Mouse (Mus musculus): ENCODE results near the gene Usp25.

The Usp25 gene

DNA sequence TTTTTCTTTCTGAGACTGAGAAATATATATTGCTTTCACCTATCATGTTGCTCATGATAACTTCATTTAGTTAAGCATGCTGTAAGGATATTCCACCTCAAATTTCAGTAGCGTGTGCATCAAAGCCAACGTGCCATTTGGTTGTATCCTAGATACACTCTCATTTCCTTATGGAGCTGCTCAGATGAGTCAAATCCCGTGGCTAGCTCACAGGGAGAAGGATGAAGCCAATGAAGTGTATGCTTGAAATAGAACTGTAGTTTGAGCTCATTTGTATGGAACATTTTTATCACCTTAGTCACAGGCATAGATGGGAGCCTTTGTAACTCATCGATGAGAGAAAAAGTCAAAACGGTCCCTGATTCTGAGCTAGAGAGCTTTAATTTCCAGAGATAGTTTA lies 20.8 kb downstream of the Usp25 start:
- DNase-seq (ENCODE audit: low spot score in 2 of 2): no peak

DNA sequence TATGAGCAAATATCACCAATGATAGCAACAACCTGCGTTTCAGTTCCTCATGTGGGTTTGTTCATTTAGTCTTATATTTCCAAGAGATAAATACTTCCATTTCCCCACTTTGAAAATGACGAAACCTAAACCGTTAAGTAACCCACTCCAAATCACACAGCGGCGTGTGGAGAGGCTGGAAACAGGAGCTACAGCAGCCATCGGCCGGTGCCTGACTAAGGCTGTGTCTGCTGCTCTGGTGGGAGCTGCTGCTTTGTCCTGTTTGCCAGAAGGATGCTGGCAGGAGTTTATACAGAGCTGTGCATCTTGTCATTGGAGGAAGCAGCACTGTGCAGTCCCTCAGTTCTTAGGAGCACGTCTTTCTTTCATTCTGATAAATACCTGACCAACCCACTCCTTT lies 21.2 kb downstream of the Usp25 start:
- DNase-seq (ENCODE audit: low spot score in 2 of 2): no peak

DNA sequence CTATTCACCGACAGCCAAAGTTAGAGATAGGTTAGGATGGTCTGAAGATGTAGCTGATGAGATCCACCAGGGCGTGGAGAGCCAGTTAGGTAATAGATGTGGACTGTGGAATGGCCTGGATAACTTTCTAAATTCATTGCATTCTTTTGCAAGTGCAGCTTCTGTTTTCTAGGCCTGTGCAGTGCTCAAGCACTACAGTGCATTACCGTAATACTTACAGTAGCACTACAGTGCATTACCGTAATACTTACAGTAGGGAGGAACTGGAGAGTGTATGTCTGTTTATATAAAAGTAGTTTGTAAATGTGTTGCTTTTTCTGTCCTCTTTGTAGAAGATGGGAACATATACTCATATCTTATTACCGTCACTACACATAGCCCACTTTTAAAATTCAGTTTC lies 28.1 kb downstream of the Usp25 start:
- DNase-seq (ENCODE audit: low spot score in 2 of 2): no peak

DNA sequence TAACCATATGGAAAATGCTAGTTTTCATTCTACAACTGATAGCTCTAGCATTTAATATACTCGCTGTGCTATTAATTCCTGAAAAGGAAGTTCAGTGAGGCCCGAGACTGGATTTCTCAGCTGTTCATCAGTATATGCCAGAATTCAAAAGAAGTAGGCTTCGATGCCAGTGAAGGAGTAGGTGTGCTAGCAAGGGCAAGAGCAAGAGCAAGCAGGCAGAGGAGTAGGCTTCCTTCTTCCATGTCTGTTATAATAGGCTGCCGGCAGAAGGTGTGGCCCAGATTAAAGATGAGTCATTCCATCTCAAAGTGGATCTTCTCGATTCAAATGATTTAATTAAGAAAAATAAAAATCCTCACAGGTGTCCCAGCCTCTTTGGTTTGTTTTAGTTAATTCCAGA lies 30.0 kb downstream of the Usp25 start:
- no peak for DNase-seq (ENCODE audit: low spot score in 2 of 2)

DNA sequence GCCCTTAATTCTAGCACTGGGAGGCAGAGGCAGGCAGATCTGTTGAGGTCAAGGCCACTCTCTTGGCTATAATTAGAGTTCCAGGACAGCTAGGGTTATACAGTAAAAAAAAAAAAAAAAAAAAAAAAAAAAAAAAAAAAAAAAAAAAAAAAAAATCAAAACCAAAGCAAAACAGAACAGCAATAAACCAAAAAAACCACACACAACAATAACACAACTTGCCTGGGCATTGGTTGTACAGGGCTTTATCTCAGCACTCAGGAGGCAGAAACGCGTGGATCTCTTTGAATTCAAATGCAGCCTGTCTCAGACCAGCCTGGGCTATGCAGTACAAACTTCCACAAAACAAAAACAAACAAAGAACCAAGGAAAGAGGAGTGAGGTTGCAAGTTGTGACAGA lies 40.7 kb downstream of the Usp25 start:
- DNase-seq (ENCODE audit: low spot score in 2 of 2): no peak

DNA sequence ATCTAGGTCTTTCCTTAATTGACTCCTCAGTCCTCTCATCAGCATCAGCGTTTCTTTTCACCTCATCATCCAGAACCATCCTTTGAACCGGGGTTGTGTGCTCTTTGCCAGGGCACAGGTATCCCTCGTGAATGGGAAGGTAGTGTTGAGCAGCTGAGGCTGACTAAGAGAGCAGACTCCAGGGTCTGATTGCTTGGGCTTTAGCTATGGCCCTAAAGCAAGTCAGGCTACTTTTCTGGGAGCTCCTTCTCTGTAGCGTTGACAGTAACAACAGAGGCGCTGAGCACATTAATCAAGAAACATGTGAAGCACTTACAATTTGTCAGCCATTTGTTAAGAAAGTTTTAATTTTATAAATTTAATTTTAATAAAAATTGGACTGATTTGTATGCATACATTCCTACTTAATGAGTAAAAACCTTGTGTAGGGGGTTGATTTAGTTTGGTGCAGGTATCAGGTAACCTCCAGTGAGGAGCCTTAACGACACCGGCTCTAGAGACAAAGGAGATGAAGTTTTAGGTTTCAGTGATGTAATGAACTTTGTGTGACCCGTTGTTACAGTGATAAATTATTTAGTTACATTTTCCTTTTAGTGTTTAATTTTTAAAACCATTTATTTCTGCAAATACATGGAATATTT lies 42.1 kb downstream of the Usp25 start:
- no peak for DNase-seq (ENCODE audit: low spot score in 2 of 2)

DNA sequence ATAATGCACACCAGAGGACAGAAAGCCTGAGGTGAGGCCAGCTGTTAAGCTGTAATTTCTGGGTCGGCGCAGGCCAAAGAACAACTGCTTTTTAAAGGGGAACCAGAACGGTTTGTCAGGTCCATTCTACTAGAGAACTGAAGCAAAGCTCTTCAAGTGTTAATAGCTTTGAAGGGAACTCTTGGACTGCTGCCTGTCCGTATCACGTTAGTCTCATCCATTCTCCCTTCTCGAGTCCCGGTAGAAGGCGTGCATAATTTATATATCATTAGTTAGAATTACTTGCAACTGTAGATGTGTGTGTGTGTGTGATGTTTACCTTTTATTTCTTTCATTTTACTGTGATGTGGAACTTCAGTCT lies 42.6 kb downstream of the Usp25 start:
- no peak for DNase-seq (ENCODE audit: low spot score in 2 of 2)

DNA sequence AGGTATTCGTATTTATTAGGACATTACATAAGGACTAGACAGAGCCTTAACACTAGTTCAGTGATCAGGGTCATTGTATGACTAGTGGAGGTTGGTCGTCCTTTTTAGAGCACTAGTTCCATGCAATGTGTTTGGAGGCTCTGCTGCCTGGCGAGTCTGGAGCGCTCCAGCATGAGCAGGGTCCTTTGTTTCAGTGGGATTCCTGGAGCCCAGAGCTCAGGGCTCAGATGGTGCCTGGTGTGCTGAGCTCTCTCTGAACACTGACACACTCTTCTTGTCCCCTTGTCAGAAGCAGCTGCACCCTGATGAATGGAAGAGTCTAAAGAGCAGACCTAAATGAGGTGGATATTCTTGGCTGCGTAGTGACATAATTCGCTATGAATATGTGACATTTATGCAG lies 45.1 kb downstream of the Usp25 start:
- no peak for DNase-seq (ENCODE audit: low spot score in 2 of 2)

DNA sequence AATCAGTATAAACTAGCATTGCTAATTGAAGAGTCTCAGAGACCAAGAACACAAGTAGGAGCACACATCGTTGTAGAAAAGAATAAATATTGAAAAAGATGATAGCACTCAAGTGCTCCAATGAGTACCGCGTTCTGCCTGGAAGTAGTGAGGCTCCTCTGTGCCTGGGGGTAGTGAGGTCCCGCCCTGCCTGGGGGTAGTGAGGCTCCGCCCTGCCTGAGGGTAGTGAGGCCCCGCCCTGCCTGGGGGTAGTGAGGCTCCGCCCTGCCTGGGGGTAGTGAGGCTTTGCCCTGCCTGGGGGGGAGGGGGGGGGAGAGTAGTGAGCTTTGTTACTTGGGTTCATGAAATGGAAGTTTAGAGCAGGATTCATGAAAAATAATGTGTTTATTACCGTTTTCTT lies 46.7 kb downstream of the Usp25 start:
- DNase-seq (ENCODE audit: low spot score in 2 of 2): peak in 1 of 2 experiments; percentile 14

DNA sequence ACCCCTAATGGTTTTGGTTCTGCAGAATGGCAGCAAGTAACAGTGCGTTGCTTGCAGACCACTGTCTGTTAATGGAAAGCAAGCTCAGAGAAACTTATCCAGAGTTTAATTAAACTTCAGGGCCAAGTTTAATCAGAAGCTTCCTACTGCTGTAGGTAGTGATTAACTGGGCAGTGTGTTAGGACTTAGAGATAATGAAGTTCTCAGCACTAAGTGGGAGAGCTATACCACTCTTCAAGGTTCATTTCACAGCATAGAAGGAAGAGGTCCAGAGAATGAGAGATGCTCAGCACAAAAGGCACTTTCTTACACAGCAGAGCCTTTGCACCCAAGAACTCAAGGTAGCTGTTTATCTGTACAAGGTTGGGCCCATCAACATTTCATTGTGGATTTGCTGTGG lies 50.4 kb downstream of the Usp25 start:
- DNase-seq (ENCODE audit: low spot score in 2 of 2): no peak

DNA sequence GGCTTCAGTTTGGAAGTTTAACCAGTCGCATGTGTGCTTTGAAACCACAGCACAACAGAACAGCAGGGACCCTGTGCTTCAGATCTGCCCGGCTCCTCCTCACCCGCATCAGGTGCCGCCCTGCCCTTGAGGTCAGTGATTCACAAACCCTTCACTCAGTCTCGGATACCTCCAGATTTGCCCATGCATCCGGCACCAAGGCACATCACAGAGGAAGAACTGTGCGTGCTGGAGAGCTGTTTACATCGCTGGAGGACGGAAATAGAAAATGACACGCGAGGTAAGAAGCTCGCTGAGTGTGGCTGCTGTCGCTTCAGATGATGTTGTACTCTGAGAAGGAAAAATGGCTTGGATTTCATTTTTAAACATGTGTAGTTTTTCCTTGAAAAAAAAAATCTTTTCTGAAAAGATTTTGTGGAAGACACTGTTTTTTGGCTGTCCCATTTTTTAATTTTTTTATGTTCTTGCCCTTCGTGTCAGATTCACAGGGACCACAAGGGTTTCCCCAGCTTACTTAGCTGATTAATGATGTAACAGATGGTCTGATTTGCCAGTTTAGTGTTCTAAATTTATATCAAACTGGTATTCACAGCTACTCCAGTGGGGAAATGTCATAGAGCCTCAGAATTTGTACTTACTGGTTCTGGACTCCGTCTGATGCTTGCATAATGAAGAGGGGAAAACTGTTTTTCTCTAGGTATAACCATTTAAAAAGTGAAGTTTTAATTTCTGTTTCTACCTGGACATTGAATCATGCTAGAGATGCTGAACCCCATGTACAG lies 63.6 kb downstream of the Usp25 start:
- no peak for DNase-seq (ENCODE audit: low spot score in 2 of 2)

DNA sequence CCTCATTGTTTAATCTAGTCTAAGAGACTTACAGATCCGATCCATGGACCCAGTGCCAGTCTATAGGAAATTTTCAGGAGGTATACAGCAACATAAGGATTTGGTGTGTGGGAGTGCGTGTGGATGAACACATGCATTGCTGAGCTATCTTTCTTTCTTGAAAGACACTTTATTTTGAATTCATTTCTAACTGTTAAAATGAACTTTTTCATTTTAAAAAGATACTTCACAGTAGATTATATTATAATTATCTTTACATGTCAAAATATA lies 64.2 kb downstream of the Usp25 start:
- no peak for DNase-seq (ENCODE audit: low spot score in 2 of 2)

DNA sequence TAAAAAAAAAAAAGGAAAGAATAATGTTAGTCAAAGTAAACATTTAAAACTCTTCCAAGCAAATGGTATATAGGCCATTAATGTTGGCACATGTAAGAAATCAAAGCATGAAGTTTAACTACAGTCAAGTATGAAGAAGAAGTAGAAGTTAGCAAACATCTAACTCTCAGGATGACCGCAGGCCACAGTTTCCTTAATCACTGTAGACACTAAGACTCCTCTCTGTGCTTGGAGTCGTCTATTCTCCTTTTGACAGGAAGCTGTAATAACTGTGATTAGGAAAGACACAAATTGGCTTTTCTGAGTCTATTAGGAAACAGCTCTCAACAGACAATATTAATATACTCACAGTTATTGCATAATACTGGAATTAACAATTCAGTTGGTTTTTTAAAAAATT lies 70.6 kb downstream of the Usp25 start:
- no peak for DNase-seq (ENCODE audit: low spot score in 2 of 2)

DNA sequence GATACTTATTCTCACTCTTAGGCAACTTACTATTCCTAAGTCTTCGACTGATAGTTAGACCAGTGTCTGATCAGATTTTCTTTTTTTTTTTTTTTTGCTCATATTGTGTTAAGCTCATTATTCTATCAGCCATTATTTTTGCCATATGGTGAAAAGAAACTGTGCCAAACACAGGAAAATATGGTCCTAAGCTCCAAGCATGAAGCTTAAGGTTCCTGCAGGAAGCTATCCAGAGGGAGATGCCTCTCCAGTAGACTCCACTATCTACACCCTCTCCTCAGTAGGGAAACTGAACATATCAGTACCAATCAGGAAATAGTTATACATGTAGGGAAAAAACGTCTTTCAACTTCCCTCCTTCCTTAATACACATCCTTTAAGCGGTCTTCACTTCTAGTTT lies 76.3 kb downstream of the Usp25 start:
- DNase-seq (ENCODE audit: low spot score in 2 of 2): no peak

DNA sequence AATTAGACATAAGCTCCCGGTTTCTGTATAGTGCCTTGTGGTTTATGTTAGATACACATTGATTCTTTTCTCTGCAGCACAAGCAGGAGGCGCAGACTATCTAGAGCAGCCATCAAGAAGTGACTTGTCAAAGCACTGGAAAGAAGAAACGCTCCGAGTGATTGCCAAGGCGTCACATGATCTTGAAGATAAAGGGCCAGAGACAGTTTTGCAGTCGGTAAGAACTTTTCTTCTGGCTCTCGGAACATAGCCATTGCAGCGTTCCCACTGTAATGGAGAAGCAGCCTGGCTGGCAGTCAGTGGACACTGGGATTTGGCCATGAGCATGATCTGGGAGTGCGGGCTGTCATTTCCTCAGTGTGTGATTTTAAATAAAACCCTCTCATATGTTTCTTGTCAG lies 80.0 kb downstream of the Usp25 start:
- peak; percentile 16 for DNase-seq (ENCODE audit: low spot score in 2 of 2)

DNA sequence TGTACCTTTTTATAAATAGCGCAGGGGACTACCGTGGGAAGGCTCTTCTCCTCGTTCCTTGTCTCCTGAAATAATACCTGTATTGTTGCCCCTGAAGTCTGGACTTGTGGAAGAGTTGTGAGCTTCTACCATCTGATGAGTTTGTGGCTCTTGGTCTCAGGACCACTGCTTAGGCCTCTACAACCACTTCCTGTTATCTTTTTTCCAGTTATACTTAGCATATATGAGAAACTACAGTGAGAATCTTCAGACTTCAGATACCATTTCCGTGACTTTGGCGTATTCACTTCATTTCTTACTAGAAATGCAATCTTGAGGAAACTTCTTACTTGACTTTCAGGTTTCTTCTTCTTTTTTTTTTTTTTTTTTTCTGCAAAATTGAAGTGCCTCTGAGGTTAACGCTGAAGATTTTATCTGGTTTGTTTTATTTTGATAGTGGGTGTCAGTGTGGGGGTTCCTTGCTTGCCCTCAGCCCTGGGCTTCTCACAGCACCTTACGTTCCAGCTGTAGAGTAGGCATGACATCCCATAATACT lies 81.6 kb downstream of the Usp25 start:
- DNase-seq (ENCODE audit: low spot score in 2 of 2): no peak

DNA sequence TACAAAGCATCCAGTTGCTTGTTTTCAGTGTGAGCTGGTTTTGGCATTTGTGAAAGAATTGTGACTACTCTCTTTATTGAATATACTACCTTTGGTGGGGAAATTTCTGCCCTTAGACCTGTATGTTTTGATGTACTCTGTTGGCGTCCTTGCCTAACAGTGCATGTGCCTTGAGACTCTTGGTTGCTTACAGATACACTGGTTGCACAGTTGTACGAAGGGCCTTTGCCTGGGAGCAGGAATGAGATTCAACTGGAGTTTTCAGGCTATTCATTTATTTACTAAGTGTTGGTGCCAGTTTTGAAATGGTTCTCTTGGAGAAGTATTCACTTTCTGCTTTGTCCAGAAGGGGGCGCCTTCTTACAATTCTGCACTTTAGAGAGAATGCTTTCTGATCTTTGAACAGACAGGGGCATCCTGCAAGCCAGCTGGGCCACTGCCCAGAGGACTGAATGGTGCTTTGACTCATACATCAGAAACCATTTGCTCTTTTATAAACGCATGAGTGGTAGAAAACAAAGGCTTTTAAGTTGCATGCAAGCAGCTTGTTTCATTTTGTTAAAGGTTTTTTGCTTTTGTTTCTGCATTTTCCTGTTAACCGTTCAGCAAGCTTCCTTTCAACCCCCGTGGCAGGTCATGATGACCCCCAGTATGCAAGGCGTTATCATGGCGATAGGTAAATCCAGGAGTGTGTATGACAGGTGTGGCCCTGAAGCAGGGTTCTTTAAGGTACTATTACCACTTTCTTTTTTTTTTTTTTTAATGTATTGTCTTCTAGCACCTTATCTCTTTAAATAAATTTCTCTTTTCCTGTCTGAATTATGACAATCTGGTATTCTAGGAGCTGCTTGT lies 85.7 kb downstream of the Usp25 start:
- peak; percentile 38 to 58 for DNase-seq (ENCODE audit: low spot score in 2 of 2)

DNA sequence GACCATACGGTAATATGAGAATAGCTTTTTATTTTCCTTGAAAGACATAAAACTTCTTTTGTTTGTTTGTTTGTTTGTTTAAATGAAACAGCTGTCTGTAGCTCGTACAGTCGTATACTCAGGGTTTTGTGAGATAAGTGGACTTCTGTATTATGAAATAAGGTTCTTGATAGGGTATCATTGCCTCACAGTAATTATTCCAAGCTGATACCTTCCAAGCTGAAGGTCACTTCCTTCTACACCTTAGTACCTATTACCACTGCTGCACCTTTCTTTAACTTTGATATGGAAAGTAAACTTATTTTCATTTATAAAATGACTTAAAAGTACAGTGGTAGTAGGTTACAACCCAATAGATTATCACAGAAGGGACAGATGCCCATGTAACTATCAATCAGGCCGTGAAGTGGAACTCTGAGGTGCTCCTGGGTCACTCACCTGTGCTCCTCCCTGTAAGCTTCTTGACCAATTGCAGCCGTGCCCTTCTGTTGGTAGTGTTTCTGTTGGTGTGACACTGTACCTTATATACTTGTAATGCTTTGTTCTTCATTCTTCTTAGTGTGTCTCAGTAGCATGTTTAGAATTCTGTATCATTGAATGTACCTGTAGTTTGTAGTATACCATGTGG lies 90.2 kb downstream of the Usp25 start:
- no peak for DNase-seq (ENCODE audit: low spot score in 2 of 2)

DNA sequence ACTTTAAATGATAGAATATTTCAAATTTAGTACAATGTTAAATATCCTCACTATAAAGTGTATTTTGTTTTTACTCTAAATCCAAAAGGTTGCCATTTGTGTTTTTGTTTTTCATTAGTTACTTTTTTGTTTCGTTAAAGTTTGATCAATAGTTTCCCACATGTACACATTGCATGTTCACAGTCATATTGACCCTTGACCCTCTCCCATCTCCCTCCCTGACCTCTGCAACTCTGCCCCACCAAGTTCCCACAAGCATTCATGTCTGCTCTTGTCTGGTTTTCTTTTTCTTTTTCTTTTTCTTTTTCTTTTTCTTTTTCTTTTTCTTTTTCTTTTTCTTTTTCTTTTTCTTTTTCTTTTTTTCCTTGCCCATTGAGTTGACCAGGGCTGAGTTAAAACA lies 97.8 kb downstream of the Usp25 start:
- DNase-seq (ENCODE audit: low spot score in 2 of 2): no peak

DNA sequence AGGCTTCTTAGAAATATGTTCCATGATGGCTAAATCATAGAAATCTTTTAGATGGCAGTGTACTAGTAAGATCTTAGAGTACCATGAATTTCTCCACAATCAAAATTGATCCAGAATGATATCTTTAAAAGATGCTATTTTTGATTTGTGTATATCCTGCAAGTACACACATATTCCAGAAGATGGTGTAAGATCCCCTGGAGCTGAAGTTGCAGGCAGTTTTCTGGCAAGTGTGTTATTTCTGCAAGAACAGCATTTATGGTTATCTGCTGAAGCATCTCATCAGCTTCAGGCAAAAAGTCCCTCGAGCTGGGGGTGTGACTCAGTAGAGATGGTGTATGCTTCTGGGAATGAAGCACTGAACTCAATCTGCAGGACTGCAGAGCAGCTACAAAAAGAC lies 112.4 kb downstream of the Usp25 start:
- no peak for DNase-seq (ENCODE audit: low spot score in 2 of 2)

DNA sequence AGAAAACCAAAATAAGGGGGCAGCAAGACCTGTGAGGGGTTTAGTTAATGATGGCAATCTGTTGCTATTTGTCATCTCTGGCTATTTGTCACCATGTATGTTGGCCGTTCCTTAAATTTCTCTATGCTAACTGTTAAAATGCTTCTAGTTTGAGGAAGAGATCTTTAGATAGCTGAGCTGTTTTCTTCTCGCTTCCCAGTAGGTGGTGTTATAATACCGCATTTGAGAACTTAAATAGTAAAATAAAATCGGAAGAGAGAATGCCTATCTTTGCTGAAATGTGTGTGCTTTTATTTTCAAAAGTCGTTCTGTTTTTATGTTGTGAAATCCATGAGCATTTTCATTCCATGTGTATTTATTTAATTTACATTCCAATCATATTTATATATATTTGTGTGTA lies 115.2 kb downstream of the Usp25 start:
- no peak for DNase-seq (ENCODE audit: low spot score in 2 of 2)

DNA sequence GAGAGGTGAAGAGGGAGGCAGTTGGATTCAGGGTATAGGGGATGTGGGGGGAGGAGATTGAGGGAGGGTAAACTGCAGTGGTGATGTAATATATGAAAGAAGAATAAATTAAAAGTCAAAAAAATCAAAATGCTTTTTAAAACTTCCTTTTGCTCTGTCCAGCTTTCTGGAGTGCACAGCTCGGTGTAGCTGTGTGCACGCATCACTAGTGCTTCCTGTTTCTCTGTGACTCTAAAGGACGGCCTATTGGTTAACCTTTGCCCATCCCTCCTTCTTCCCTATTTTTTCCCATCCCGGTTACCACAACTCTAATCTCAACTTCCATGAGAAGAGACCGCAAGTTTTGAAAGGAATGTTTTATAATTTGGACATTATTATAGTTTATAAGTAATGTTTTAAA lies 119.5 kb downstream of the Usp25 start:
- DNase-seq (ENCODE audit: low spot score in 2 of 2): no peak

Measured in heart, adult 9 months (tissue).